In the genomic region with DNA sequence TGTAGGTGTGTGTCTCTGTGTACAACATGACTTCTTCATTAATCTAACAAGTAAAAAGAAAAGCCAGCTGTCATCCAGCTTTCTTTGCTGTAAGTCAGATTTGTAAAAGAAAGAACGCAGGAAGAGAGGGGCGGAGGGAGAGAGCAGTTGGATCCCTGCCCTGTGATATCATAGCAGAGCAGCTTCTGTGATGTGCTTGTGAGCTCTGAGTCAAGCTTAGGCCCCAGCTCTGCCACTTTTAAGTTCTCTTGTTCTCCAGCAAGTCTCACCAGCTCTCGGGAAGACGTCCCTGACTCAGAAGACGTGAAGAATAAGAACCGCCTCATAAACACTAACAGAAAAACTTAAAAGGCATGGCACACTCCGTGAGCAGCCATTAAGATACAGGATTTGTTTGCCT, we compare ENCODE assay signal across 15 mouse cellular contexts. TPM values are rescaled to one million over a fixed set of nuclear protein-coding genes. Genes with fewer than 3 reads are reported as not detected.
DNase-seq lines count a peak whose midpoint lies in the region; ATAC-seq and TF ChIP-seq lines count a peak whose summit lies in the region.
"Had no signal": no experiment of that assay in that cellular context is flagged by ENCODE, and none has a peak within 500 bp of the region (broad histone marks: within the 10 kb centered on the region; RNA-seq: fewer than 3 reads in every experiment).

No protein-coding gene starts in this region.

- H3K4me1 ChIP-seq in forebrain, postnatal 0 days (ENCODE audit: insufficient read depth) = peaks cover 9% of the 10 kb centered on the region
- H3K4me1 ChIP-seq in forebrain, embryonic 11.5 days (replicated peaks; ENCODE audit: control insufficient read depth, insufficient read depth, low read length) = no peaks in the 10 kb centered on the region
- peaks cover 18% of the 10 kb centered on the region for H3K4me1 ChIP-seq in intestine, embryonic 14.5 days (replicated peaks; ENCODE audit: control insufficient read depth, insufficient read depth, low read length)
- 0 out of 2 replicates have a peak, but pooled peaks cover 6% of the 10 kb centered on the region for H3K4me1 ChIP-seq in intestine, postnatal 0 days (replicated peaks; ENCODE audit: control insufficient read depth, insufficient read depth, low read length)
- H3K4me1 ChIP-seq in stomach, postnatal 0 days (replicated peaks; ENCODE audit: control insufficient read depth, insufficient read depth) = no peaks in the 10 kb centered on the region; the same call in 1 of the 2 replicates

- no peak for TF ChIP-seq EP300 in stomach, postnatal 0 days (optimal IDR thresholded peaks at IDR 0.05)

- H3K9me3 ChIP-seq in forebrain, postnatal 0 days (ENCODE audit: low read length) = no peaks in the 10 kb centered on the region
- H3K9me3 ChIP-seq in forebrain, embryonic 11.5 days (ENCODE audit: control insufficient read depth, low read length) = no peaks in the 10 kb centered on the region
- H3K9me3 ChIP-seq in intestine, embryonic 14.5 days (ENCODE audit: control insufficient read depth, low read length) = no peaks in the 10 kb centered on the region
- no peaks in the 10 kb centered on the region for H3K9me3 ChIP-seq in intestine, postnatal 0 days (ENCODE audit: control insufficient read depth)
- no peaks in the 10 kb centered on the region for H3K9me3 ChIP-seq in stomach, postnatal 0 days (ENCODE audit: control insufficient read depth, low read length)
- H3K9me3 ChIP-seq: embryonic facial prominence, embryonic 12.5 days; limb, embryonic 12.5 days had no signal

- peak overlapping the region; percentile 30; the same call in 1 of the 2 replicates for H3K27ac ChIP-seq in forebrain, postnatal 0 days (ENCODE audit: low read depth, low read length)
- H3K27ac ChIP-seq in forebrain, embryonic 11.5 days (ENCODE audit: low read depth, low read length) = no peak overlapping the region
- no peak overlapping the region for H3K27ac ChIP-seq in intestine, embryonic 14.5 days (ENCODE audit: low read depth)
- H3K27ac ChIP-seq in intestine, postnatal 0 days (ENCODE audit: low read depth, low read length) = no peak overlapping the region
- H3K27ac ChIP-seq in stomach, postnatal 0 days (replicated peaks) = peak overlapping the region; percentile 65
- H3K27ac ChIP-seq: embryonic facial prominence, embryonic 12.5 days; gastrocnemius, adult 2 months; limb, embryonic 12.5 days had no signal

- H3K4me2 ChIP-seq in forebrain, postnatal 0 days (ENCODE audit: low read depth) = no peak overlapping the region
- H3K4me2 ChIP-seq in forebrain, embryonic 11.5 days (ENCODE audit: low read depth, low read length, severe bottlenecking) = no peak overlapping the region
- H3K4me2 ChIP-seq in intestine, embryonic 14.5 days (ENCODE audit: low read length) = no peak overlapping the region
- H3K4me2 ChIP-seq in intestine, postnatal 0 days (replicated peaks; ENCODE audit: low read depth) = no peak overlapping the region
- H3K4me2 ChIP-seq in stomach, postnatal 0 days (replicated peaks; ENCODE audit: low read depth) = no peak overlapping the region; the same call in 1 of the 2 replicates
- H3K4me2 ChIP-seq: embryonic facial prominence, embryonic 12.5 days; limb, embryonic 12.5 days had no signal

- no peak overlapping the region for H3K4me3 ChIP-seq in forebrain, postnatal 0 days (ENCODE audit: low read depth, low read length)
- H3K4me3 ChIP-seq in forebrain, embryonic 11.5 days (ENCODE audit: low read depth, low read length) = no peak overlapping the region
- no peak overlapping the region for H3K4me3 ChIP-seq in intestine, embryonic 14.5 days (ENCODE audit: low read depth, low read length)
- H3K4me3 ChIP-seq in intestine, postnatal 0 days (ENCODE audit: low read depth, low read length) = no peak overlapping the region
- H3K4me3 ChIP-seq in stomach, postnatal 0 days (ENCODE audit: low read depth, low read length) = no peak overlapping the region
- H3K4me3 ChIP-seq: embryonic facial prominence, embryonic 12.5 days; gastrocnemius, adult 2 months; limb, embryonic 12.5 days had no signal

- WGBS in forebrain, postnatal 0 days = 27% methylated on average over 7 of the region's 7 CpGs
- WGBS in forebrain, embryonic 11.5 days = 80% methylated on average over 7 of the region's 7 CpGs
- 47% methylated on average over 7 of the region's 7 CpGs for WGBS in intestine, embryonic 14.5 days
- 49% methylated on average over 7 of the region's 7 CpGs for whole genome bisulfite sequencing in intestine, postnatal 0 days
- WGBS in stomach, postnatal 0 days = 20% methylated on average over 7 of the region's 7 CpGs

- no peaks in the 10 kb centered on the region for H3K27me3 ChIP-seq in forebrain, postnatal 0 days (ENCODE audit: insufficient read depth, low read length)
- no peaks in the 10 kb centered on the region for H3K27me3 ChIP-seq in forebrain, embryonic 11.5 days (ENCODE audit: control insufficient read depth, insufficient read depth, low read length)
- H3K27me3 ChIP-seq in intestine, embryonic 14.5 days (replicated peaks; ENCODE audit: control insufficient read depth, insufficient read depth, low read length) = no peaks in the 10 kb centered on the region
- H3K27me3 ChIP-seq in intestine, postnatal 0 days (replicated peaks; ENCODE audit: control insufficient read depth, insufficient read depth, low read length) = no peaks in the 10 kb centered on the region
- no peaks in the 10 kb centered on the region for H3K27me3 ChIP-seq in stomach, postnatal 0 days (ENCODE audit: control insufficient read depth, insufficient read depth, low read length)
- H3K27me3 ChIP-seq: embryonic facial prominence, embryonic 12.5 days; limb, embryonic 12.5 days; Patski had no signal

- peak; percentile 30; the same call in 1 of the 2 replicates for ATAC-seq in forebrain, postnatal 0 days
- ATAC-seq in forebrain, embryonic 11.5 days (replicated peaks; ENCODE audit: low FRiP score) = no peak
- no peak for ATAC-seq in intestine, embryonic 14.5 days (replicated peaks; ENCODE audit: low FRiP score, low TSS enrichment, low read depth)
- no peak for ATAC-seq in intestine, postnatal 0 days
- no peak for ATAC-seq in stomach, postnatal 0 days (ENCODE audit: low FRiP score, low TSS enrichment)
- ATAC-seq: CD4-positive, CD25-positive, alpha-beta regulatory T cell, adult 4 months; Patski had no signal

- peak; percentile 51 for DNase-seq in forebrain, postnatal 0 days
- DNase-seq in forebrain, embryonic 11.5 days (ENCODE audit: low spot score) = no peak
- peak; percentile 59 for DNase-seq in intestine, embryonic 14.5 days (ENCODE audit: low spot score)
- DNase-seq in thymus, postnatal 0 days (ENCODE audit: low spot score) = peak; percentile 8
- DNase-seq in thymus, adult 18-20 months = no peak
- DNase-seq in stomach, postnatal 0 days (ENCODE audit: low spot score) = no peak
- DNase-seq in layer of hippocampus, postnatal 36 days = no peak
- DNase-seq: gastrocnemius, adult 2 months; kidney, adult 18-20 months; right cerebral cortex, adult 18-20 months had no signal

- TF ChIP-seq CTCF in forebrain, postnatal 0 days (IDR thresholded peaks at IDR 0.05; ENCODE audit: low read depth) = no peak
- no peak for TF ChIP-seq CTCF in intestine, postnatal 0 days (IDR thresholded peaks at IDR 0.05; ENCODE audit: low read depth)
- no peak for TF ChIP-seq CTCF in stomach, postnatal 0 days (IDR thresholded peaks at IDR 0.05; ENCODE audit: low read depth)

- H3K9ac ChIP-seq in forebrain, postnatal 0 days = no peak overlapping the region
- H3K9ac ChIP-seq in forebrain, embryonic 11.5 days (ENCODE audit: low read length) = no peak overlapping the region
- no peak overlapping the region for H3K9ac ChIP-seq in intestine, embryonic 14.5 days (ENCODE audit: low read length)
- H3K9ac ChIP-seq in intestine, postnatal 0 days (ENCODE audit: low read depth, low read length) = no peak overlapping the region
- H3K9ac ChIP-seq in stomach, postnatal 0 days (ENCODE audit: low read length) = no peak overlapping the region
- H3K9ac ChIP-seq: embryonic facial prominence, embryonic 12.5 days; limb, embryonic 12.5 days had no signal

- peaks cover 6% of the 10 kb centered on the region; the same call in 1 of the 2 replicates for H3K36me3 ChIP-seq in forebrain, postnatal 0 days (ENCODE audit: insufficient read depth)
- no peaks in the 10 kb centered on the region; the same call in 1 of the 2 replicates for H3K36me3 ChIP-seq in forebrain, embryonic 11.5 days (ENCODE audit: control insufficient read depth, insufficient read depth, low read length)
- peaks cover 21% of the 10 kb centered on the region for H3K36me3 ChIP-seq in intestine, embryonic 14.5 days (ENCODE audit: control insufficient read depth, insufficient read depth, low read length)
- peaks cover 20% of the 10 kb centered on the region for H3K36me3 ChIP-seq in intestine, postnatal 0 days (ENCODE audit: control insufficient read depth, insufficient read depth)
- H3K36me3 ChIP-seq in stomach, postnatal 0 days (ENCODE audit: control insufficient read depth, insufficient read depth, low read length) = peaks cover 3% of the 10 kb centered on the region; the same call in 1 of the 2 replicates

RNA-seq across cellular contexts. Expression of a gene that starts 31.8 kb away (rescaled TPM):
- 42.1 and 46.8 TPM in 2 replicates for total RNA-seq in forebrain, postnatal 0 days (2014; rRNA removed)
- polyA plus RNA-seq in forebrain, postnatal 0 days (2015; fragmentation: Nextera tagmentation; extraction: Ambion mirVana) = 8.9 and 9.1 TPM in 2 replicates
- polyA plus RNA-seq in forebrain, embryonic 11.5 days (2014; fragmentation: Nextera tagmentation; extraction: Ambion mirVana) = 42.9 and 44.7 TPM in 2 replicates
- polyA plus RNA-seq in intestine, embryonic 14.5 days (2014; fragmentation: Nextera tagmentation; extraction: Ambion mirVana) = 32.8 and 34.9 TPM in 2 replicates
- 8.9 and 10.5 TPM in 2 replicates for polyA plus RNA-seq in intestine, postnatal 0 days (2015; fragmentation: Nextera tagmentation; extraction: Ambion mirVana)
- 2.7 and 3.1 TPM in 2 replicates for polyA plus RNA-seq in thymus, postnatal 0 days (2015; fragmentation: Nextera tagmentation; extraction: Ambion mirVana)
- 7.1 and 7.9 TPM in 2 replicates for polyA plus RNA-seq in stomach, postnatal 0 days (2015; fragmentation: Nextera tagmentation; extraction: Ambion mirVana)
- total RNA-seq in layer of hippocampus, postnatal 36 days (2021) = 10 to 100 TPM; 24.4 to 29.4 TPM
- polyA plus RNA-seq: CD4-positive, CD25-positive, alpha-beta regulatory T cell, adult 4 months had no signal

Comparison
In these comparisons a context has a peak if more than half of its experiments do, and no peak if none do; other contexts are left out.
1. DNase-seq: peak in forebrain, postnatal 0 days (single experiment), intestine, embryonic 14.5 days (single experiment) and thymus, postnatal 0 days (single experiment); none in forebrain, embryonic 11.5 days (single experiment), thymus, adult 18-20 months (0 of 2), stomach, postnatal 0 days (single experiment) and layer of hippocampus, postnatal 36 days (0 of 2).
2. H3K27ac ChIP-seq: peak in forebrain, postnatal 0 days (single experiment) and stomach, postnatal 0 days (single experiment); none in forebrain, embryonic 11.5 days (single experiment), intestine, embryonic 14.5 days (single experiment) and intestine, postnatal 0 days (single experiment).